Mouse (Mus musculus) cerebral cortex, adult 2 months (tissue): ENCODE results near the gene Rps3.

ENCODE experiments used
- WGBS: fragments of 180-500 bp; shearing (Covaris S2); methylation state at CpG from one replicate; pipeline ENCODE4 v1.1.7; 2018; 5-methylcytosine and 5-hydroxymethylcytosine counted together

The Rps3 gene

DNA sequence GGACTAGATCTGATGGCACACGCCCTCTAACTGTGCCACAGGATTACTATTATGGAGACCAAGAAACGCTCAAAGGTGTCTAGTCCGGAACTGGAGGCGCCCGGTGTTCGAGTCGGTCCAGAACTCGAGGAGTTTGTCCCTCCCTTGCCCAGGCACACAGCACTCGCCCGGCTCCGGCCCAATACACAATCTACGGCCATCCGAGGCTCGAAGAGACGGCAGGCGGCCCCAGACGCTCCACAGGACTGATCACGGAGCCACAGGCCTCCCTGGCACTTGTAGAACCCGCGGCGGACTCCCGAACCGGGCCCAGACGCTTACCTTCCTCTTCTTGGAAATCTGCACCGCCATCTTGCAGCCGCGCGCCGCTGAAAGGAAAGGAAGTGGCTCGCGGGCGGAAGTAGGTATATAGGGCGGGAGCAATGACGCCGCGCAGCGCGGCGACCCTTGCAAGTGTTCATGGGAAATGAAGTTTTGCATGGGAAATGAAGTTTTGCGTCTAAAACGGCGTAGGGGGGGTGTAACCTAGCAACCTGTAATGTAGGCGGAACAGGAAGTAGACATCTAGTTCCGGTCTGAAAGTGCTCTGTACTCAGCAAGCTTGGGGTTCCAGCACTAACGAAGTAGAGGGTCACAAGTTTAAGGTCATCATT is at the start of gene Rps3:
Rps3 (minus strand) TSS at position 468 of the 653 bp plus-strand sequence.
- WGBS, result under 1% methylated on average over 45 of the region's 45 CpGs

DNA sequence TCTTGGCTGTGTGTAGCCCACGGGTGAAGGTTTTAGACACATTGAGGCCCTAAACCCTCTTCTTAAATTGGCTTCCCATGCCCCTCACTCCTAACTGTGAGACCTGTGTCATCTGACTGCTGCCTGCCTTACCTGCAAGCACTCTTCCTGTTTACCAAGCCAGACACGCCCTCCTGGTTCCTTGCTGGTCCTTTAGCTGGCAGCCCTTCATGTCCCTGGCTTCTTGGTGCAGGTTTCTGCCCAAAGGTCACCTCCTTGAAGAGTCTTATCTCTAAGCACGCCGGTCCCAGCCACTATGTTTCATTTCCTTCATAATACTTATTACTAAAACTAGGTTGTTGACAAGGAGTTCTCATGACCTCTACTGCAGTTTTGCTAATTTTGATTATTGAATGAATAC is 49.0 kb upstream of the Rps3 start:
- WGBS, result 91% methylated on average over 4 of the region's 4 CpGs

DNA sequence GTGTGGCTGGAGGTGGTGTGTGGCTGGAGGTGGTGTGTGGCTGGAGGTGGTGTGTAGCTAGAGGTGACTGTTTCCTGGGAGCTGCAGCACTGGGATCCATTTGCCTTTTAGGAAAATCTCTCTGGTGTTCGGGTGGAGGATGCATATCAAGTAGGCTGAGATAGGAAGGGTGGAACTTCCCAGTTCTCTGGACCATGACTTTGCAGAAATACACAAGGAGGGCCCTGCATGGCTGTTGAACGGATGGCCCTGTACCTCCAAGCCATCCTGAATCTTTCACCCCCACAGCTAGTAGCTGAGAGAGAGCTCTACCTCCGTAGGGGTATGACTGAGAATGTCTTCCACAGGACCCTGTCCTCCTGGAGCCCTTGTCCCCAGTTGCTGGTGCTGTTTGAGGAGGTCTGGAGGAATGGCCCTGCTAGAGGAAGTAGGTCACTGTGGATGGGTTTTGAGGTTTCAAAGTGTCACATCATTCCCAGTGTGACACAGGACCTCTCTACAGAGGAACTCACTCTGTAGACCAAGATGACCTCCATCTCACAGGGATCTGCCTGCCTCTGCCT is 48.0 kb upstream of the Rps3 start:
- WGBS, result 75% methylated on average over 3 of the region's 3 CpGs

DNA sequence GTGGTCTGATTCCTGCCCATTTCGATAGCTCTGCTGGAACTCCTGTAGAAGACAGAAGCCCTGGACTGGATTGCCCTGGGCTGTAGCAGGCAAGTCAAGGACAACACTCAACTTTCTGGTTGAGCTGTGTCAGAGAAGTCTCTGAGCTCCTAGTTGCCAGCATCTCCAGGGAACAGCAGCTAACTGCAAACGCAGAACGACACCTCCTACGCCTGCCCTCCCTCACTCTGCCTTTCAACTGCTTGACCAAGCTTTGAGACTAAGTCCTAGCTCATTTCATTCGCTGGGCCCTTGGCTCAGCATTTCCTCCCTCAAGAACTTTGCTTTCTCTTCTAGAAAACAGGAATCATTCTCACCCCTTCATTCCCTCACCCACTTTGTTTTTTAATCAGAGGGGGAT is 45.9 kb upstream of the Rps3 start:
- 38% methylated on average over 5 of the region's 5 CpGs for WGBS

DNA sequence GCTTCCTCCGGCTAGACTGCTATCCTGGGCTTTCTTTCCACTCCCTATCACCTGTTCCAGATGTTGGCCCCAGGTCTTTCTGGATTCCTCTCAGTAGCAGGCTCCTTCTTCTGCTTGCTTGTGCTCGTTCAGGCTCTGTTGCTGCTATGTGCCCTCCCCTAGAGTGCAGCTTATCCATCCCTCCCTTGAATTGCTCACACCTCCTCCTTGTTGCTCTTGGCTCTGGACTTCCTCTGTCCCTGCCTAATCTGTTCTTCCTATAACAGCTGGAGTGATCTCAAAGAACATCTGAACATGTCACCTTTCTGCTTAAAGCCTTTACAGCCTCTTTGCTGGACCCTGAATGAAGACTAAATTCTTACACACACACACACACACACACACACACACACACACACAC is 45.0 kb upstream of the Rps3 start:
- WGBS, result 65% methylated on average over 2 of the region's 2 CpGs

DNA sequence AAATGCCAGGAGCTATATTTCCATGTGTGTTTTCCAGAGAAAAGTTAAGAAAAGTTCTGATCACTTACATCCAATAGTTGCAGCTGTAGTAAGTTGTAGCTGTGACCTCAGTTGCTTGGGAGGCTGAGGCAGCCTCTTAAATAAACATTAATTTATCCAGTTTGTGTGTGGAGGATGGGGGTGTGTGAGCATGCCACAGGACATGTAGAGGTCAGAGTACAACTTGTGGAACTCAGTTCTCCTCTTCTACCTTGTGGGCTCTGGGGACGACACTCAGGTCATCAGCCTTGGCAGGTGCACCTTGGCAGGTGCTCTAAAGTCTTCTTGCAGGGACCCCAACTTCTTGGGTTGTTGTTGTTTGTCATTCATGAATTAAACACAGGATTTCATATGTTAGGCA is 40.3 kb upstream of the Rps3 start:
- WGBS, result 97% methylated on average over 1 of the region's 1 CpGs

DNA sequence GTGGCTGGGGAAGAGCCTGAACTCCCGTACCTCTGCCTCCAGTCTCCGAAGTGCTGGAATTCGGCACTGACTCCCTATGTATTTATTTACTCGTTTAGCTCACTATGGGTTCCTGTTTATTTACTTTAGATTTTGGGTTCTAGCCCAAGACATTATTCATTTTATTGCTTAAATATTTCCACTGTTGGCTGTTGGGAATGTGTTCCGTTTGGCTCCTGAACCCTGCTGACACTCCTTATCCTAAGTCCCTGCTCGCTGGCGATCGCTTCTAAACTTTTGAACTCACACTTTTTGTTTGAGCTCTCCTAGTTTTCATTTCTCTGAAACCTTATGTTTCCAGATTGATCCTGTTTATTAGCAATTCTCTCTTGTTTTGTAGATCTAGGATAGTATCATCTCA is 39.6 kb upstream of the Rps3 start:
- WGBS, result 79% methylated on average over 8 of the region's 8 CpGs

DNA sequence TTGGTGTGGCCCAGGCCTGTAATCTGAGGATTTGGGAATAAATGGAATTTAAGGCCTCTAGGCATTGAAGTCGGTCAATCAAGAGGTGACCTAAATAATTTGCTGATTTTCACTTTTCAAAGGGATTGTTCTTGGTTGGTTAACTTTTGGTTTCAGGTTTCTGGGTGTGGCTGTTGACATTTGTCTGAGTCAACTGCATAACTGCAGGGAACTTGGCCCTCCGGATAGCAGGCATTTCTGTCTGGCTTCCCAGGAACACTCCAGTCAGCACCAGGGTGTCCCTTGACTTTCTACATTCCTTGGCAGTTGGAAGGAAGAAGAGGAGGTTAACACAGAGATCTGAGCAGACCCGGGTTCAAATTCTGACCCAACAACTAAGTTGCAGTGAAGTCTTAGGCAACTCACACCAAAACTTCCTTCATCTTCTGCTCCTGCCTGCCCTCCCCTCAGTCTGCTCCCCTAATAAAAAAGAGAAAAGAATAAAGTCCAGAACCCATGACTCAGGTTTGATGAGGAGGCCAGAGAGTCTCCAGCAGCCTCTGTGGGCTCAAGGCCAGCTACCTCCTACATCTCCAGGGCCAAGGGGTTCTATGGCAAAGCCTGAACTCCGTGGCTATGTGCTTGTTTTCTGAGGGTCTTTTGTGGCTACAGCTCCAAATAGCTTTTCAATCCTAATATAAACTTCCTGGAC is 35.6 kb upstream of the Rps3 start:
- WGBS, result 78% methylated on average over 4 of the region's 4 CpGs

DNA sequence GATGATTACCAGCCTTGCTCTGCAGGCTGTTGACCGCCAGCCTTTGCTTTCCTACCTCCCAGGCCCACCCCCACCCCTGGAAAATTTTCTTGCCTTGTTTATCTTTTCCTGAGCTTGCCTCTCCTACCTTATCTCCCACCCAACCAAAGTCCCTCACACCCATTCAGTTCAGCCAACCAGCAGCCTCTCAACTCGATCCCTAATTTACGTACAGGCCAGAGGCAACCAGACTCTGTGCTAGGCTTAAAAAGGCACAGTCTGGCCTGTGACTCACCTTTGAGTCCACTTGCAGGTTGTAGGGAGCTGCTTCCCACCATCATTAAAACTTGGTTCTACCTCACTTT is 33.2 kb upstream of the Rps3 start:
- 97% methylated on average over 3 of the region's 3 CpGs for WGBS

DNA sequence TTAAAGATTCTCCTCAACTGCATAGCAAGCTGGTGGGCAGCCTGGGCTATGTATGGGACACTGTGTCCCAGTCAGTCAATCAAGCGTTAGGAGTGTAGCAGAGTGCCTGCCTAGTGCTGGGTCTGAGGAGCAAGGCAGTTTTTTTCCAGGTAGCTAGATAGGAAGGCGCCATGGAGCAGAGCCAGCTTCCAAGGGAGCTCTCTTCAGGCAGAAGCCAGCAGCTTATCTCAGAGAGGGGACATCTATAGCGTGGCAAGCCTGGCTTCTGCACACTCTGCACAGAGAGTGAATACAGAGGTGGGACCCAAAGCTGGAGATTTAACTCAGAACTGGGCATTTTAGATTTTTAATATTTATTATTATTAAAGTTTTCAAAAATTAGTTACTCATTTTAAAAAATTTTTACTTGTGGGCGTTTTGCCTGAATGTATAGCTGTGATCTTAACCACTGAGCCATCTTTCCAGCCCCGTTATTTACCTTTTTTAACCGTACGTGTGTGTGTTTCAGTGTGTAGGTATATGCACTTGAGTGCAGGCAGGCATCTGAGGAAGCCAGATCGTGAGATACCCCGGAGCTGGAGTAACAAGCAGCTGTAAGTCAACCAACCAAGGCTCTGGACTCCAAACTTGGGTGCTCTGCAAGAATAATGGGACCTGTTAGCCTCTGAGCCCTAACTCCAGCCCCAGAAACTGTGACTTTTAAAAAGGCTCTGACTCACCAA is 32.7 kb upstream of the Rps3 start:
- 93% methylated on average over 9 of the region's 9 CpGs for WGBS

DNA sequence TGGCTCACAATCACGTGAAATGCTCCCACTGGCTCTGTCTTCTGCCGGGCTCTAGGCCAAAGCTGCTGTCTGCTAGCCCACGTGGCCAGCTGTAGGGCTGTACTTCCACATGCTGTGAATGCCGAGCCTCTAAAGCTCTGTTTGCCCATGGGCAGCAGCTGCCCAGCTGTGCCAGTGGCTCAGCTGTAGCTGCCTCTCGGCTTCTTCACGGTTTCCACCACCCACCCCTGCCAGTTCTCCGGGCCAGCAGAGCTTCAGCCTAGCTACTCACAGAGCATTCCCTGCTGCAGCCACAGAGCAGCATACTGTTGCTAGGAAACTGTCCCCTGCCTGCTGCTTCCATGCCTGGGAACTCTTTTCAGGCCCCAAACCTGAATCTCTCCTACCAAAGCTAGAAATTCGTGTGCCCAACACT is 26.6 kb upstream of the Rps3 start:
- 3% methylated on average over 8 of the region's 8 CpGs for WGBS

DNA sequence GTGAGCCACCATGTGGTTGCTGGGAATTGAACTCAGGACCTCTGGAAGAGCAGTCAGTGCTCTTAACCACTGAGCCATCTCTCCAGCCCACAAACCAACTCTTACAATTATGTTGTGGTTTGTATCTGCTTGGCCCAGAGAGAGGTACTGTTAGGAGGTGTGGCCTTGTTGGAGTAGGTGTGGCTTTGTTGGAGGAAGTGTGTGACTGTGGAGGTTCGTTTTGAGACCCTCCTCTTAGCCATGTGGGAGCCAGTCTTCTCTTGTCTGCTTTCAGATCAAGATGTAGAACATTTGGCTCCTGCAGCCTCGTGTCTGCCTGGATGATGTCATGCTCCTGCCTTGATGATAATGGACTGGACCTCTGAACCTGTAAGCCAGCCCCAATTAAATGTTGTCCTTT is 24.6 kb upstream of the Rps3 start:
- 45% methylated on average over 2 of the region's 2 CpGs for WGBS

DNA sequence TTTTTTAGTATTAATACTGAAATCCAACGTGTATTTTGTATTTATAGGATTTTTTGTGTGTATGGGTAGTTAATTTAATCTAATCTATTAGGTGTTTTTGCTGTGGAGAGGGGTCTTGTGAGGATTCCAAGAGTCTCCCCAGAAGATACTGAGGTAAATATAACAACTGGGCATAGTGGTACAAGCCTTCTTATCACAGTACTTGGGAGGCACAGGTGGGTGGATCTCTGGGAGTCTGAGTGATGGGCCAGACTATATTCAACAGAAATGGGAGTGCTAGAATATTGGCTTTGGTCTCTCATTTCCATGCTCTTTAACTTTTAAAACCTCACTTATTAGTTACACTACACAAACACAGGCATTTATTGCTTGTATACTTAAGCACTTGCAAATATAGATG is 17.6 kb upstream of the Rps3 start:
- 82% methylated on average over 1 of the region's 1 CpGs for WGBS

DNA sequence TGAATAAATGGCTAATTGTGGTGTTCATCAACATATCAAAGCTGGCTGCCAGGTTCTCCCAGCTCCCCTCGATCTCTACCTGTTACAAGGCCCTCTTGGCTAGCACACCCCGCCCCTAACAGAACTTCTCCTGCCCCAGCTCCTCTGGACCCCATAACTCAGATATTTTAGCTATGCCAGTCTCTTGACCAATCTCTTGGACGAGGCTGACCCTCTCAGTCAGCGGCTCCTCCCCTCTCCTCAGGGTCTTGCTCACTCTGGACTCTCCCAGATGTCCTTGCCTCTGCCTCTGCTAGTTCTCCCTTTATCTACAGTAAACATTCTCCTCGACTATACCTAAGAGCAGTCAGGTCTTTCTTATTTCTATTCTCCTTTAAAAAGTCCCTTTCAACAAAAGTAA is 17.1 kb upstream of the Rps3 start:
- WGBS, result 60% methylated on average over 5 of the region's 5 CpGs

DNA sequence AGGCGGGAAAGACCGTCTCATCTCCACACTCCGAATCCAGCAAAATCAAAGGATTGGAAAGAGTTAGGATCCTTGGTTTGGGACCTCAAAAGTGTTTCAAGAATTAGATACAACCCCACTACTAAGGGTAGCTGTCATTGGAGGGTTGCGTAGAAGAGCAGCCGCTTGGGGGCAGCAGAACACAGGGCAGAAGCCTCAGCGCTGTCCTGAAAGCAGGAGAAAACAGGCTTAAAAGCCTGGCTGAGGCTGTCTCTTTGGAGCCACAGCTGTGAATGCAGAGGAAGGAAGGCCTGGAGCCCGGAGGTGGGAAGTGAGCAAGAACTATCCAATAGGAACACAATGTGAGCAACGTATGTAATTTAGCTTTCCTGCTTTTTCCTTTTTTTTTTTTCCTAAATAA is 16.7 kb upstream of the Rps3 start:
- WGBS, result 7% methylated on average over 8 of the region's 8 CpGs

DNA sequence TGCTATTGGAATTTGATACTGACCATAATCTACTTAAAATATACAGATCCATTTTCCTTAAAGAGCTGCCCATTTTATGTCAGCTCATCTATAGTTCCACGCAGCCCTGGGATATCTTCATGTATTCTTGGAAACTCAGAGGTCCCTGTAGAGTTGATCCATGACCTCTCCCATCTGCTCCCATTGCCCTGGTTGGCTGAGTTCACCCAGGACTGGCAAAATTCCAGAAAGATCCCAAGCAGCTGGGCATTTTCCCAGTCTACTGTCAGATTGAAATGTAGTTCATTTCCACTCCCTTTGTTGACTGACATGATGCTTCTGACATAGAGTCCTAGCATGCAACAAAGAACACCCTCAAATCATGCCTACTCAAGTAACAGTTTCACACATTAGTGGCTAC is 15.6 kb upstream of the Rps3 start:
- WGBS, result 72% methylated on average over 1 of the region's 1 CpGs

DNA sequence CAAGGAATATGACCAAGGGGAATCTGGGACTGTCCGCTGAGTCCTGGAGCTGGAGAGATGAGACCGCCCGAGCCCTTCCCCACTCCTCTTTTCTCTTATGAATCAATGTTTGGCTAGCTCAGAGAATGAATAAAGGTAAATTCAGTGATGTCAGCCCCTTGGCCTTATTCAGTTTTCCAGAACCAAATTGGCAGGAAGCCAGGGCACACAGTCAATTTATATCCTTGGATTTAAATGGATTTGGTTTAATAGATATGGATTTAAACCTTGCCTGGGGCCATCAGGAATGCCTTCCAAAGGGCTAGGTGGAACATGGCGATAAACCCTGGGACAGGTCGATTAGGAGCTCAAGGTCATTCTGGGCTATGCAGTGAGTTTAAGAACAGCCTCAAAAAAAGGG is 6.2 kb upstream of the Rps3 start:
- 74% methylated on average over 5 of the region's 5 CpGs for WGBS

DNA sequence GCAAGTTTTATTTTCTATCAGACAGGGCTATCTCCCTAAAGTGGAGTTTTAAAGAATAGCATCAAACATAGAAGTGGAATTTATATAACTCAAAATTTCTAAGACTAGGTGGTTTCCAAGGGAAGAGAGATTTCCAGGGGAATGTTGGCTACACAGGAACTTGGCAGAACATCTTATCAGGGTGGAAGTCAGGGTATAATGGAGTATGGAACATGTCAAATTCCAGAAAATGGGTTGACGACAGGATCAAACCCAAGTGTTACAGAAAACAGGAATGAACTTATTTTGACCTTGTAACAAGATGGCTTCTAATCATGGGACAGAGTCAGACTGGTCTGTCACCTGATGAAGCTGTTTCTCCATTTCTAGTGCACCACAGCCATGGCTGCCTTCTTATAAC is 1.1 kb upstream of the Rps3 start:
- WGBS, result 87% methylated on average over 1 of the region's 1 CpGs

DNA sequence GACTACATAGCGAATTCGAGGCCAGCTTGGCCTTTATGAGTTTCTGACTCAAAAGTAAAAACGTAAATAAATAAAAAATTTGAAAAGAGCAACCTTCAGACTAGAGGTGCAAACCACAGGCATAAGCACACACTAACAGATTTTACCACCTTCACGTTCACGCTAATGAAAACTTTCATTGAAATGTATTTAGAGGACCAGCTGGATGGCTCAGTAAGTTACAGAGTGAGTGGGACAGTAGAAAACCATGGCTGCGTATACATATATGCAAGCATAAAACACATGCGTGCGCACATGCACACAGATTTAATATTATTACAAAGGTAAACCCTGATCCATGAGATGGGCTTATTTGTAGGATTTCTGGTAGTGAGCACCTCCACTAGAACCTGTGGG is 384 bp upstream of the Rps3 start:
- WGBS, result 41% methylated on average over 8 of the region's 8 CpGs

DNA sequence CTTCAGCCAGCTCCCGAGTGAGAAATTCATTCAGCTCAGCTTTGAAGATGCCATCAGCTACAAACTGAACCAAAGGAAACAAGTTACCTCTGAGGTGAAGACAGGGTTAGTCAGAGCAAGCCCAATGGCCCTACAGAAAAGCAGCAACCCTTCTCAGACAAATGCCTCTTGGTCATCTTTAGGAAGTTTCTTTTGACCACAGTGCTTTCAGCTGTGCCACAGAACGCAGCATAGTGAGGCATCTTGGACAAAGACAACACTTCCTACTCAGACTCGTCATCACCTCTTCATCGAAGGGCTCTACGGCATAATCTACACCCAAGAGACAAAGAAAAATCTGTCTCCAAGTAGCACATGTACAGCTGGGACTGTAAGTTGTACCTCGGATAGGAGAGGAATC is 901 bp downstream of the Rps3 start:
- WGBS, result under 1% methylated on average over 6 of the region's 6 CpGs

DNA sequence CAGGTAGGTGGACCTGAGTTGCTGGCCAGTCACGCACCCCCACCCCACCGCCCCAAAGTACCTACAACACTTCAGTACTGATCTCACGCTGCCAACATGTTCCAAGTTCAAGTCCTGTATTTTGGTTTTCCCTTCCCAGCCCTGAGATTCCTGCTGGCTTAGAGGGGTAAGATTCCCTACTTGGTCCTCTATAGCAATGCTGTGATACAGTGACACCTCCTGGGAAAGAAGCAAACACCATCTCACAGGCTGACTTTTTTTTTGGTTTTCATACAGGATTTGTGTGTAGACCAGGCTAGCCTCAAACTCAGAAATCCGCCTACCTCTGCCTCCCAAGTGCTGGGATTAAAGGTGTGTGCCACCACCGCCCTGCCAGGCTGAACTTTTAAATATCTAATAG is 6.3 kb downstream of the Rps3 start:
- WGBS, result 86% methylated on average over 5 of the region's 5 CpGs

DNA sequence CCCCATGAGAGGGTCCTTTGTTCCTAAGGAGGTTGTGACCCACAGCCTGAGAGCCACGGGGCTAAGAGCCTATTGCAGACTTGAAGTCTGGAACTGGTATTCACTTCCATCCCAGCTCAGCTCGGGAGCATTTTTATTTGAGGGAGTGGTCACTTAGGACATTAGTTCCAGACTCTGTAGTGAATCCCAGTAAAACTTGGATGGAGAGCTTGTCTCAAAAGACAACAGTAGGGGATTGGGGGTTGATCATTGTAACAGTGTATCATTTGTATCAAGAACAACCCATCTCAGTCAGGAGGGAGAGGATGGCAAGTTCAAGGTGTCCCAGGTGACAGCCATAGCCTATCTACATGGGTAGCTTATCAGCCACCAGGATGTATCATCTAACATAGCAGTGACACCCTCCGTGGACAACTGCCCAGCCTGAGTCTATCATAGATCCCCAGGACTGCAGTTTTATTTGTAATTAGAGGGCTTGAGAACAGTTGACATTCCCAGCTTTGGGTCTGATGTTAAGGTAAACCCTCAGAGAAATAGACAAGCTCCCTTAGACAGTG is 6.9 kb downstream of the Rps3 start:
- 46% methylated on average over 3 of the region's 3 CpGs for WGBS

DNA sequence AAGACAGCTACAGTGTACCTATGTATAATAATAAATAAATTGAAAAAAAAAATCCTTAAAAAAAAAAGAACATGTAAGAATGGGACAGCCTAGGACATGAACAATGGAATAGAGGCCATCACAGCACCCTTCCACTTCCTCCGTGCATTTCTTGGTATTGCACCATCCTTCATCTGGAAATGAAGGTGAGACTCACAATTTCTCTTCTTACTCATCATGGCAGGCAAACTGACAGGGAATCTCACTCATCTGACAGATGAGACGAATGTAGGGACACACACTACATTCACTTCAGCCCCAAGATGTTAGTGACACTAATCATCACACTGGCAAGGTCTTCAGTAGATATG is 8.0 kb downstream of the Rps3 start:
- WGBS, result 78% methylated on average over 2 of the region's 2 CpGs
